Mouse (Mus musculus): ENCODE results near the gene Peg12. TPM values are rescaled to one million over a fixed set of nuclear protein-coding genes. Genes with fewer than 3 reads are reported as not detected.
A peak's percentile ranks its signal among the peaks of the same experiment; 100 is the strongest.

The Peg12 gene
- polyA plus RNA-seq, 1 experiment from 2014 or later: 31.4 TPM

GRCm38 (mm10) chr7:62428337-62428736, 36.0 kb downstream of the Peg12 start:
- no peak for ATAC-seq (ENCODE audit: low FRiP score, low TSS enrichment)
- no peak overlapping the region for H3K27ac ChIP-seq (ENCODE audit: low read depth, low read length)
- no peaks in the 10 kb centered on the region for H3K9me3 ChIP-seq (ENCODE audit: control insufficient read depth, low read length)
- H3K9ac ChIP-seq (ENCODE audit: low read depth, low read length): no peak overlapping the region
- no peak overlapping the region for H3K4me3 ChIP-seq (ENCODE audit: low read length)
- H3K27me3 ChIP-seq (ENCODE audit: control insufficient read depth, insufficient read depth, low read length): no peaks in the 10 kb centered on the region
- no peaks in the 10 kb centered on the region for H3K4me1 ChIP-seq (ENCODE audit: control insufficient read depth, insufficient read depth, low read length)
- H3K36me3 ChIP-seq (ENCODE audit: control insufficient read depth, insufficient read depth, low read length): no peaks in the 10 kb centered on the region
- WGBS: 23% methylated on average over 8 of the region's 8 CpGs
- no peak overlapping the region for H3K4me2 ChIP-seq (replicated peaks; ENCODE audit: low read depth, low read length)

GRCm38 (mm10) chr7:62423210-62423609, 41.1 kb downstream of the Peg12 start:
- Histone ChIP-seq H3K4me2 (replicated peaks; ENCODE audit: low read depth, low read length) (no peak overlapping the region), H3K9ac (ENCODE audit: low read depth, low read length) (no peak overlapping the region)
- ATAC-seq (ENCODE audit: low FRiP score, low TSS enrichment): no peak

DNA sequence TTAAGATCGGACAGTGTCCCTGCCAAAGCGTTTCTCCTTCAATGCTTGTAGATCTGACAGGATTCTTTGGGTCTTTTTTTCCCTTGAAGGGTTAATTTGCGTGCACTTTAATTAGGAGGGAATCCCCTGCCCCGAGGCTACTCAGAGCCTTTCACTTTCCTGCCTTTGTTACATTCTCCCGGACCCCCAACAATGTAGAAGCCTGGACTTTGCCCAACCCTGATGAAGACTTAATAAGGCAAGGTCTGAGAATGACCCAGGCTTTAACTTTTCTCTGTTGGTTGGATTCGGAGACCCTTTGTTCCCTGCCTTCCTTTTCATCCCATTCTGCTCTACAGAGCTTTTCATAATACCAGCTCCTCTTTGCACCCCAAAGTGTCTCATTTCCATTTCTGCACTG, 43.7 kb downstream of the Peg12 start:
- H3K9me3 ChIP-seq (ENCODE audit: control insufficient read depth, low read length): peaks cover 8% of the 10 kb centered on the region; the same call in 1 of the 2 replicates
- H3K4me1 ChIP-seq (ENCODE audit: control insufficient read depth, insufficient read depth, low read length): 0 out of 2 replicates have a peak, but pooled peaks cover 3% of the 10 kb centered on the region
- H3K9ac ChIP-seq (ENCODE audit: low read depth, low read length): no peak overlapping the region
- H3K36me3 ChIP-seq (ENCODE audit: control insufficient read depth, insufficient read depth, low read length): no peaks in the 10 kb centered on the region
- H3K27me3 ChIP-seq (ENCODE audit: control insufficient read depth, insufficient read depth, low read length): no peaks in the 10 kb centered on the region
- H3K27ac ChIP-seq (ENCODE audit: low read depth, low read length): no peak overlapping the region
- ATAC-seq (ENCODE audit: low FRiP score, low TSS enrichment): no peak
- WGBS: 77% methylated on average over 6 of the region's 6 CpGs
- H3K4me2 ChIP-seq (replicated peaks; ENCODE audit: low read depth, low read length): peak overlapping the region; percentile 33; the same call in 1 of the 2 replicates
- no peak overlapping the region for H3K4me3 ChIP-seq (ENCODE audit: low read length)

More at GRCm38 (mm10) chr7:62423210-62423609, 41.1 kb downstream of the Peg12 start:
- H3K27ac ChIP-seq (ENCODE audit: low read depth, low read length): no peak overlapping the region
- no peak overlapping the region for H3K4me3 ChIP-seq (ENCODE audit: low read length)
- H3K9me3 ChIP-seq (ENCODE audit: control insufficient read depth, low read length): peaks cover 8% of the 10 kb centered on the region; the same call in 1 of the 2 replicates
- no peaks in the 10 kb centered on the region for H3K27me3 ChIP-seq (ENCODE audit: control insufficient read depth, insufficient read depth, low read length)
- H3K36me3 ChIP-seq (ENCODE audit: control insufficient read depth, insufficient read depth, low read length): no peaks in the 10 kb centered on the region
- H3K4me1 ChIP-seq (ENCODE audit: control insufficient read depth, insufficient read depth, low read length): 0 out of 2 replicates have a peak, but pooled peaks cover 3% of the 10 kb centered on the region
- 65% methylated on average over 4 of the region's 4 CpGs for WGBS

DNA sequence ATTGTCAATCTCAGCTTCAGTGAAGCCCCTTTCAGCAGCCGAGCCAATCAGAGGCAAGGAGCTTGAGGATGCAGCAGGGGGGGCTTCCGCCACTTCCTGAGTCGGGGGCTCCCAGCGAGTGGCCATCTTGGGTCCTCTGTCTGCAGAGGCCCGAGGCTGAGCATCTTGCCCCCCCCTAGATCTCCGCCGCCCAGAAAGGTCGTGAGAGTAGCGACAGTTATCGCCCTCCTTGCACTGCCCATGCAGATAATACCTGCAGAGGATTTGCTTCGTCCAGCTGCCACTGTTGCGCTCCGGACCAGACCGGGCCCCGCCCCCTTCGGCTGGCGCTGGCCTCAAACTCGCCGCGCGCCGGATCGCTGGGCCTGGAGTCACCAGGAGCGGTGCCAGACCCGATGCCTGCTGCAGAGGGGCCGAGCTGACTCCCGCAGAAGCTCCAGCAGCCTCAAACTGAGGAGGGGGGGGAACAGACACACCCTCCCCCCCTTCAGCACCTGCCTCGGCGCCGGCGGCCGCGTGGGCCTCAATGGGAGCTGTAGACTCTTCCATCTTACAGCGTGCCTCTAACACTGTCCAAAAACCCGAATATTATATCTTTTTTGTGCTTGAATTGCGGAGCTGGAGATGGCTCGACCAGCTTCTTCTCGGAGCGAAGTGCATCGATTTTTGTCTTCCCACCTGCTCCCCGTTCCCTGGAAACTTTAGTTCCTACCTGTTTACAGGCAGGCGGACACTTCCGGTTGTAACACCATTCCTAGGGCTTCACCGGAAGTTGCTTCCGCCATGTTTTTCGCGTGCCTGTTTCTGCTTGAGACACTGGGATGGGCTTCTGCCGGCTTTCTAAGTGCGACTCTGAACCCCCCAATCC, 44.6 kb downstream of the Peg12 start, which contains the start of gene Mkrn3:
Gene Mkrn3, minus strand, starts transcription at position 647 of the 868 bp plus-strand sequence.
- Histone ChIP-seq H3K27ac (ENCODE audit: low read depth, low read length) (peak within 1 kb of the TSS; percentile 51; the same call in 1 of the 2 replicates), H3K4me1 (ENCODE audit: control insufficient read depth, insufficient read depth, low read length) (0 out of 2 replicates have a peak, but pooled peaks cover 3% of the 10 kb centered on the region), H3K4me3 (ENCODE audit: low read length) (peak within 1 kb of the TSS; percentile 74), H3K27me3 (ENCODE audit: control insufficient read depth, insufficient read depth, low read length) (no peaks in the 10 kb centered on the region), H3K36me3 (ENCODE audit: control insufficient read depth, insufficient read depth, low read length) (no peaks in the 10 kb centered on the region), H3K9me3 (ENCODE audit: control insufficient read depth, low read length) (peaks cover 8% of the 10 kb centered on the region; the same call in 1 of the 2 replicates), H3K9ac (ENCODE audit: low read depth, low read length) (peak within 1 kb of the TSS; percentile 77), H3K4me2 (replicated peaks; ENCODE audit: low read depth, low read length) (peak within 1 kb of the TSS; percentile 58)
- peak; percentile 93 for ATAC-seq (ENCODE audit: low FRiP score, low TSS enrichment)
- 21% methylated on average over 48 of the region's 49 CpGs for WGBS

- Histone ChIP-seq H3K9me3 (ENCODE audit: control insufficient read depth, low read length) (peaks cover 8% of the 10 kb centered on the region; the same call in 1 of the 2 replicates), H3K27me3 (ENCODE audit: control insufficient read depth, insufficient read depth, low read length) (no peaks in the 10 kb centered on the region), H3K9ac (ENCODE audit: low read depth, low read length) (peak overlapping the region; percentile 77; the same call in 1 of the 2 replicates), H3K27ac (ENCODE audit: low read depth, low read length) (no peak overlapping the region), H3K4me3 (ENCODE audit: low read length) (peak overlapping the region; percentile 74), H3K4me2 (replicated peaks; ENCODE audit: low read depth, low read length) (peak overlapping the region; percentile 58), H3K36me3 (ENCODE audit: control insufficient read depth, insufficient read depth, low read length) (no peaks in the 10 kb centered on the region), H3K4me1 (ENCODE audit: control insufficient read depth, insufficient read depth, low read length) (0 out of 2 replicates have a peak, but pooled peaks cover 3% of the 10 kb centered on the region)
- ATAC-seq (ENCODE audit: low FRiP score, low TSS enrichment): peak; percentile 74
- 60% methylated on average over 17 of the region's 17 CpGs for WGBS
Measured at GRCm38 (mm10) chr7:62419105-62419492, 45.2 kb downstream of the Peg12 start.

DNA sequence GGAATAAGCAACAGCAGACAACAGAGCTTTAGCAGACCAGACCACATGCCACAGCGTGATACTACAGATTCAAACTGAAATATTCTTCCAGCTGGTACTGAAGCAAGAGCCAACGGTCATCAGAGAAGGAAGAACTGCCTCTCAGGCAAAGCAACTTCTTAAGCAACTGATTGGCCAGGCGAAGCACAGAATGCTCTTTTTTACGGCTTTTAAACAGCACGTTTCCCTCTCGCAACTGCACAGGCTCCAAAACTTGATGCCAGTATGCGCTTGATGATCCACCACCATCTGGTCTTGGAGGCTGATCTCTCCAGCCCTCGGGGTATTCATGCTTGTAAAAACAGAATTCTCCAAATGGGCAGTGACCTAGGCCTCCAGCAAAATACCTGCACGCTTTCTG, 46.0 kb downstream of the Peg12 start:
- Histone ChIP-seq H3K9ac (ENCODE audit: low read depth, low read length) (no peak overlapping the region), H3K36me3 (ENCODE audit: control insufficient read depth, insufficient read depth, low read length) (no peaks in the 10 kb centered on the region), H3K27me3 (ENCODE audit: control insufficient read depth, insufficient read depth, low read length) (no peaks in the 10 kb centered on the region), H3K4me3 (ENCODE audit: low read length) (no peak overlapping the region; the same call in 1 of the 2 replicates), H3K4me1 (ENCODE audit: control insufficient read depth, insufficient read depth, low read length) (0 out of 2 replicates have a peak, but pooled peaks cover 3% of the 10 kb centered on the region), H3K4me2 (replicated peaks; ENCODE audit: low read depth, low read length) (peak overlapping the region; percentile 58; the same call in 1 of the 2 replicates), H3K27ac (ENCODE audit: low read depth, low read length) (no peak overlapping the region), H3K9me3 (ENCODE audit: control insufficient read depth, low read length) (peaks cover 8% of the 10 kb centered on the region; the same call in 1 of the 2 replicates)
- no peak for ATAC-seq (ENCODE audit: low FRiP score, low TSS enrichment)
- WGBS: 86% methylated on average over 9 of the region's 9 CpGs

- Histone ChIP-seq H3K4me1 (ENCODE audit: control insufficient read depth, insufficient read depth, low read length) (0 out of 2 replicates have a peak, but pooled peaks cover 3% of the 10 kb centered on the region), H3K9ac (ENCODE audit: low read depth, low read length) (no peak overlapping the region), H3K36me3 (ENCODE audit: control insufficient read depth, insufficient read depth, low read length) (no peaks in the 10 kb centered on the region), H3K27me3 (ENCODE audit: control insufficient read depth, insufficient read depth, low read length) (no peaks in the 10 kb centered on the region), H3K27ac (ENCODE audit: low read depth, low read length) (no peak overlapping the region), H3K4me3 (ENCODE audit: low read length) (no peak overlapping the region), H3K4me2 (replicated peaks; ENCODE audit: low read depth, low read length) (no peak overlapping the region), H3K9me3 (ENCODE audit: control insufficient read depth, low read length) (peaks cover 5% of the 10 kb centered on the region; the same call in 1 of the 2 replicates)
- no peak for ATAC-seq (ENCODE audit: low FRiP score, low TSS enrichment)
Measured at GRCm38 (mm10) chr7:62416173-62416572, 48.1 kb downstream of the Peg12 start.

DNA sequence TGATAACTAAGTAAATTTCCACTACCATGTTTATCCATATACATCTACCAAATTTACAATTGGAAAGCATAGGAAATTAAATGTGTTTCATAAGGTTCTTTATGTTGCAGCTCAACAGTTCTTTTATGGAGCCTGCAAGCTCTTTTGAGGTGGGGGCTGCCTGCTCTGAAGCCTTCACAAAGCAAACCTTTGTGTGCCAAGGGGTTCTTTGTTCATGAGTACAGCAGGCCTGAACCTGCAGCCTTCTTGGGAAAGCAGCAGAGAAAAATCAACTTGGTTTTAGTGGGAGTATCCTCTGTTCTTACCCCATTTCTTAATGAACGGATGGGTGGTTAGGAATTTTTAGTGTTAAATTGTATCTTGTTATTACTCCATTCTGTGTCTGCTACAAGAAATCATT, 49.1 kb downstream of the Peg12 start:
- H3K27me3 ChIP-seq (ENCODE audit: control insufficient read depth, insufficient read depth, low read length): no peaks in the 10 kb centered on the region
- H3K4me3 ChIP-seq (ENCODE audit: low read length): no peak overlapping the region
- H3K36me3 ChIP-seq (ENCODE audit: control insufficient read depth, insufficient read depth, low read length): no peaks in the 10 kb centered on the region
- no peak overlapping the region for H3K4me2 ChIP-seq (replicated peaks; ENCODE audit: low read depth, low read length)
- 71% methylated on average over 1 of the region's 1 CpGs for WGBS
- peaks cover 5% of the 10 kb centered on the region; the same call in 1 of the 2 replicates for H3K9me3 ChIP-seq (ENCODE audit: control insufficient read depth, low read length)
- 0 out of 2 replicates have a peak, but pooled peaks cover 3% of the 10 kb centered on the region for H3K4me1 ChIP-seq (ENCODE audit: control insufficient read depth, insufficient read depth, low read length)
- H3K27ac ChIP-seq (ENCODE audit: low read depth, low read length): no peak overlapping the region
- ATAC-seq (ENCODE audit: low FRiP score, low TSS enrichment): no peak
- no peak overlapping the region for H3K9ac ChIP-seq (ENCODE audit: low read depth, low read length)
